Mouse (Mus musculus): ENCODE data around the gene Osr1.

DNA sequence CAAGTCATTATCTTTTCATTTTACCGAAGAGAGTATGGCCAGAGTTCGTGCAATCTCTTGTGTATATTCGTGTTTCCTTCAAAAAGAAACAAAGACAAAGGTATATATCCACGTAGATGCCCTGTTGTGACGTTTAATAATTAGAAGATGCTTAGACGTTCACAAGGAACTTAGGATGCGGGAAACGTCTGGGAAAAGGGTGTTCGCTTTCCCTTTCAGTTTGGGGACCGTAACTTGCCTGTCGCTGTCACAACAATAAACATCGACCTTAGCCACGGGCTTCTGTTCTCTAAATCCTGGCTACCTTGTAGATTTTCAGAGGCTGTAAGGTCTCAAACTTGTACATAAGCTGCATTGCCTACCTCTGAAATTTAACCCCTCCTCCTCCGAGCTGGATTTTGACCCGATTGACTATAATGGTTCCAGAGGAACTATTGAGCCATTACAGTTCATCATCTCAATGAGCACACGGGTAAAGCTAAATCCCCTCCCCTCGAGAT is 630 bp downstream of the Osr1 start:
- no peak for TF ChIP-seq CTCF (IDR thresholded peaks at IDR 0.05; ENCODE audit: insufficient read depth, low read depth, low read length)
- no peak for TF ChIP-seq POLR2A (IDR thresholded peaks at IDR 0.05; ENCODE audit: insufficient read depth, low read depth, low read length)

All from olfactory bulb, adult 2 months (tissue).